Mouse (Mus musculus) liver, embryonic 11.5 days (tissue): ENCODE results near the gene Olfr368. TPM values are rescaled to one million over a fixed set of nuclear protein-coding genes. Genes with fewer than 3 reads are reported as not detected.
A peak's percentile ranks its signal among the peaks of the same experiment; 100 is the strongest.

Source experiments
- ATAC-seq: fragments of 200-750 bp; cut with Nextera tagmentation; replicated peaks from 2 replicates; pipeline ENCODE4 v1.8.0; 2017; ENCODE audit warnings: moderate number of reproducible peaks, mild to moderate bottlenecking, moderate TSS enrichment, moderate library complexity; ENCODE audit not compliant: low FRiP score
- DNase-seq: peaks from one replicate; pipeline ENCODE4 v3.0.0-alpha.2; 2017; ENCODE audit warnings: low spot score
- H3K27ac ChIP-seq: fragments of 300-500 bp; sonication (generic); 2 replicates; pipeline ENCODE4 v1.5.1; 2014; ENCODE audit warnings: mild to moderate bottlenecking, low read depth, low read length, control low read depth
- H3K27me3 ChIP-seq: fragments of 300-500 bp; sonication (generic); replicated peaks from 2 replicates; pipeline ENCODE4 v1.6.1; 2014; ENCODE audit warnings: low read length, mixed read lengths; ENCODE audit not compliant: control insufficient read depth, insufficient read depth
- H3K36me3 ChIP-seq: fragments of 300-500 bp; sonication (generic); 2 replicates; pipeline ENCODE4 v1.6.1; 2014; ENCODE audit warnings: mild to moderate bottlenecking, low read length, moderate library complexity, mixed read lengths; ENCODE audit not compliant: control insufficient read depth, insufficient read depth
- H3K4me1 ChIP-seq: fragments of 300-500 bp; sonication (generic); replicated peaks from 2 replicates; pipeline ENCODE4 v1.6.1; 2014; ENCODE audit warnings: low read length, mixed read lengths; ENCODE audit not compliant: control insufficient read depth, insufficient read depth
- H3K4me2 ChIP-seq: fragments of 300-500 bp; sonication (generic); 2 replicates; pipeline ENCODE4 v1.6.1; 2014; ENCODE audit warnings: mild to moderate bottlenecking, control low read depth, moderate library complexity
- H3K4me3 ChIP-seq: fragments of 300-500 bp; sonication (generic); 2 replicates; pipeline ENCODE4 v1.5.1; 2014; ENCODE audit warnings: low read depth, low read length, control low read depth
- H3K9ac ChIP-seq: fragments of 300-500 bp; sonication (generic); 2 replicates; pipeline ENCODE4 v1.6.1; 2014; ENCODE audit warnings: low read depth, low read length, control low read depth
- H3K9me3 ChIP-seq: fragments of 300-500 bp; sonication (generic); 2 replicates; pipeline ENCODE4 v1.6.1; 2016; ENCODE audit warnings: low read length, inconsistent platforms, mixed read lengths; ENCODE audit not compliant: control insufficient read depth
- WGBS: fragments of 180-500 bp; shearing (Covaris S2); extraction: QIAGEN DNeasy Blood & Tissue Kit; methylation state at CpG from one replicate; pipeline ENCODE4 v1.1.7; 2014; 5-methylcytosine and 5-hydroxymethylcytosine counted together
- polyA plus RNA-seq: library from polyadenylated mRNA; unstranded; fragments of >200 nt; fragmentation: Nextera tagmentation; extraction: Ambion mirVana; gene quantifications from 2 replicates; pipeline ENCODE4 v1.2.1, GENCODE M21; 2014

Olfr368 gene
- polyA plus RNA-seq, 1 experiment from 2014 or later = not detected

DNA sequence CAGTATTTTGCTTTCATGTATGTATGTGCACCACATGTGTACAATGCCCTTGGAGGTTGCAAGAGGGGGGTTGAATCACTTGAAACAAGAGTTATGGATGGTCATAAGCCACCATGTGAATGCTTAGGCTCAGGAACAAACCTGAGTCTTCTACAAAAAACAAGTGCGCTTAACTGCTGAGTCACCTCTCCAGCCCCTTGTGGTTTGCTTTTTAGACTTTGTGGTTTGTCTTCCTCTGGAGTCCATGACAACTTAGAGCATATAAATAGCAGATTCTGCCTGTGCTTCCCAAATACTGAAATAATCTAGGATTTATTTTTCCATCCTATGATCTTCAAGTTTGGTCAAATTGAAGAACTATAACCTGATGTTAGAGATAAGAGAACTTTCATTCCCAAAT is 49.7 kb downstream of the Olfr368 start:
- Histone ChIP-seq H3K9me3 (no peaks in the 10 kb centered on the region), H3K4me2 (no peak overlapping the region), H3K4me1 (no peaks in the 10 kb centered on the region), H3K4me3 (no peak overlapping the region), H3K27me3 (no peaks in the 10 kb centered on the region), H3K27ac (no peak overlapping the region), H3K36me3 (peaks cover 2% of the 10 kb centered on the region; the same call in 1 of the 2 replicates), H3K9ac (no peak overlapping the region)
- 62% methylated on average over 1 of the region's 1 CpGs for WGBS
- DNase-seq = no peak
- ATAC-seq = 0 out of 2 replicates have a peak, but pooled peaks have one; percentile 53

DNA sequence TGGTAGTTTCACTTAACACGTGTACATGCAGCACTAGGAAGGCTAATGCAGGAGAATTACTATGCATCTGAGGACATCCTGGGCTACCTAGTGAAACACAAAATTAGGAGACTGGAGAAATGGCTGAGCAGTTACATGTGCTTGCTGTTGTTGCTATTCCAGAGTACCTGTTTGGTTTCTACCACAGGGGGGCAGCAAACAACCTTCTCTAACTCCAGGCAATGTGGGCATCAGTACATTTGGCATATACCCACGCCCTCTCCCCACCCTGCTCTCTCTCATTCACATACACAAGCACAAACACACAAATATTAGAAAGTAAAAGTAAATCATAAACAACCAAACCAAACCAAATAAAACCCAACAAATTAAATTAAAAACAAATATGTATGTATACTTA is 53.9 kb downstream of the Olfr368 start:
- no peaks in the 10 kb centered on the region for H3K9me3 ChIP-seq
- H3K4me1 ChIP-seq = no peaks in the 10 kb centered on the region
- ATAC-seq (no peak; the same call in 1 of the 2 replicates), DNase-seq (no peak)
- 71% methylated on average over 2 of the region's 2 CpGs for WGBS
- H3K27ac ChIP-seq = no peak overlapping the region
- H3K4me3 ChIP-seq = no peak overlapping the region
- H3K27me3 ChIP-seq = no peaks in the 10 kb centered on the region
- no peak overlapping the region for H3K4me2 ChIP-seq
- H3K36me3 ChIP-seq = peaks cover 6% of the 10 kb centered on the region; the same call in 1 of the 2 replicates
- no peak overlapping the region for H3K9ac ChIP-seq

Other genes with a start within 250 kb of the Olfr368 start
- not detected in 2 replicates for gene Olfr361, start 237.2 kb upstream of the Olfr368 start, polyA plus RNA-seq
- not detected in 2 replicates for gene Olfr362, start 208.6 kb upstream of the Olfr368 start, polyA plus RNA-seq
- gene Olfr364-ps1, start 187.2 kb upstream of the Olfr368 start, polyA plus RNA-seq = not detected in 2 replicates
- not detected in 2 replicates for gene Olfr365, start 138.3 kb upstream of the Olfr368 start, polyA plus RNA-seq
- gene Olfr366, start 114.9 kb upstream of the Olfr368 start, polyA plus RNA-seq = not detected in 2 replicates
- gene Pdcl, start 32.8 kb downstream of the Olfr368 start, polyA plus RNA-seq = 26.0 and 30.3 TPM in 2 replicates
- 7.2 and 8.8 TPM in 2 replicates for gene Rc3h2, start 96.4 kb downstream of the Olfr368 start, polyA plus RNA-seq
- gene Zbtb26, start 116.6 kb downstream of the Olfr368 start, polyA plus RNA-seq = 7.6 and 7.7 TPM in 2 replicates
- 4.0 and 4.4 TPM in 2 replicates for gene Zbtb6, start 116.7 kb downstream of the Olfr368 start, polyA plus RNA-seq
- gene Rabgap1, start 116.8 kb downstream of the Olfr368 start, polyA plus RNA-seq = 20.3 and 20.4 TPM in 2 replicates
- gene Gpr21, start 189.8 kb downstream of the Olfr368 start, polyA plus RNA-seq = 0.25 and 0.51 TPM in 2 replicates